Mouse (Mus musculus): ENCODE measurements around the gene Eif2b2.

DNA sequence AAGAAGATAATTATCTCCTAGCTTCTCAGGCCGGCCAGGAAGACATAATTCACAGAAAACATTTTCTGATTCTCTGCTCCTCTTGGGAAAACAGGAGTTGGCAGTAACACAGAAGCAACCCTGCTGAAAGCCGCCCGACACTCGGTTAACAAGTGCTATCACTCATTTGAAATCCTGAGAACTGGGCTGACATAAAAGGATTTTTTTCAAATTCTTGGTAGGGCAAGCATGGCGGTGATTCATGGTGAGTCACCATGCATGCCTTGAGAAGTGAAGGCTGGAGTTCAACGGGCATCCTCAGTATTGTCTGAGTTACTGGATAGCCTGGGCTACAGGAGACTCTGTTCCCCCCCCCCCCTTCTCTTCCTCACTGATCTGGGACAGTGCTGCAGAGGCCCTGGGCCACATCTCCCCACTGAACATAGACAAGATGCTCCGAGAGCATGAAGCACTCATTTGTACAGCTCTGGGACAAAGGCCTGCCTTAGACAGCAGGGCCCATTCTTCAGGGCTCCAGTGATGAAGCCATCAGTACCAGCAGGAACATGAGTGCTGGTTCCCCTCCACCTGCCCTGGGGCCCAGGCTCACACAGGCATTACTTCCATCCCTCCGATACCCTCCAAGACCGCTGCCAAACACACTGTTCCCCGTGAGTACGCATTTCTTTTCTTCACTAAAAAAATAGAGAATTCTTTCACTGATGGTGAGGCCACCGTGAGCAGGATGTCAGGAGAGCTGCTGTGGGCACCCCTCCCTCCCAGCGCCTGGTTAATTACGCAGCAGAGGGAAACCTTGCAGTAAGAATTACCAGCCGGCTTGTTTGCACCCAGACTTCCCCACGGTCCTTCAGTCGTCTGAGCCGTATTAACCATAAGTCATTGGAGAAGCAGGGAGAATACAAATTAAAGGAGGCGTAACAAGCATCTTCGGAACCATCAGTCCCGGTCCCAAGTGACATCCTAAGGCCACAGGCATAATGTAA, 14.4 kb downstream of the Eif2b2 start:
- TF ChIP-seq CTCF (IDR thresholded peaks at IDR 0.05) (no peak), EP300 (IDR thresholded peaks at IDR 0.05) (no peak)

Measured in lung, postnatal 0 days (tissue).